Mouse (Mus musculus): ENCODE results near the gene Smpd1.

Smpd1 gene

GRCm38 (mm10) chr7:105554212-105554942, at the start of gene Smpd1:
Gene Smpd1, plus strand, starts transcription at chr7:105554360.
- peak; percentile 93 for ATAC-seq (ENCODE audit: insufficient number of reproducible peaks, low FRiP score, low TSS enrichment)

DNA sequence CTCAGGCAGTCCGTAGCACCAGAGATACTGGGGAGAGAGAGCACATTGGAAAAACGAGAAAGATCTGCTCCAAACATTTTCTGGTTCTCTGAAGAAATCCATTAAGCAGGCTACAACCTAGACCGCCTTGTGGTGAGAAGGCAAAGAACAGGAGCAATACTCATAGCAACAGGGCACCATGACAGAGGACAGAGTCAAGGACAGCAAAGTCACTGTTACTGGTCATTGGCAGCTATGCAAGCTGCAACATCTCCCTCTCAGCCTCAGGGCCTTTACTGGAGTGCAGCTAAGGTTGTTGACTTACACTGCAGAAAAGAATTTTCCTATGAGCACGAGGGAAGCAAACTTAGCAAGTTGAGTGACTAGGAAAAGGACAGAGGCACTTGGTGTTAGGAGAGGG, 46.9 kb upstream of the Smpd1 start:
- ATAC-seq (ENCODE audit: insufficient number of reproducible peaks, low FRiP score, low TSS enrichment), result no peak

DNA sequence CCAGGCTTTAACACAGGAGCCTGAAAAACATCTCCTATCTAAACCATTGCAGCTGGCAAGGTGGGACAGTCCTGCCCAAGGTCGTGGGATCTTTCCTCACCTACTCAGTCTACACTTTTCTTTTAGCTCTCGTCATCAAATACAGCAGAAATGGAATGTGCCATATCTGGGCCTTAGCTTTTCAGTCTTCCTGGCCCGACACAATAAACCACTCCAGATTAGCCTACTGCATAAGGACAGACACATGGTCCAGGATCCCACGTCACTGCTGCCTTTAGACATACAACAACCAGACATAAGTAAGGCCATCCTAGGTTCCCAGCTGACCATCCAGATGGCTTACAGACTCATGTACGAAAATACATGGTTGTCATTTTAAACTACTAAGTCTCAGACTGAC, 44.0 kb upstream of the Smpd1 start:
- ATAC-seq (ENCODE audit: insufficient number of reproducible peaks, low FRiP score, low TSS enrichment), result no peak

- no peak for ATAC-seq (ENCODE audit: insufficient number of reproducible peaks, low FRiP score, low TSS enrichment)
These were observed 40.3 kb upstream of the Smpd1 start for GRCm38 (mm10) chr7:105513845-105514291.

DNA sequence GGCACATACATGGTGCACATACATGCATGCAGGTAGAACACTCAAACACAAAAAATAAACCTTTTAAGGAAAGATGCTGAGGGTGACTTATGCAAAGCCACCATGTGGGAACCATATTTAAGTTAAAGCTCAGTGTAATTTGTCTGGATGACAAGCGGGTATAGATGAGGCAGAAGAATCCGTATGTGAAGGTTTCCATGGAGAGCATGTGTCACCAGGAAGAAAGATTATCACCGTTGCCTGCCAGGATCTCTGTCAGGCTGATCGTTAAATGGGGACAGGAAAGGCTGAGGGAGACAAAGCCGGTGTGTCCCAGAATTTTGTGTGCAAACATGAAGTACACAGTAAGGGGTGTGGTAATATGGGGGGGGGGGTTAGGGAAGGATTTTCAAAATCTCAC, 39.6 kb upstream of the Smpd1 start:
- no peak for ATAC-seq (ENCODE audit: insufficient number of reproducible peaks, low FRiP score, low TSS enrichment)

- peak; percentile 49; the same call in 1 of the 2 replicates for ATAC-seq (ENCODE audit: insufficient number of reproducible peaks, low FRiP score, low TSS enrichment)
These were observed 39.0 kb upstream of the Smpd1 start for GRCm38 (mm10) chr7:105515178-105515577.

DNA sequence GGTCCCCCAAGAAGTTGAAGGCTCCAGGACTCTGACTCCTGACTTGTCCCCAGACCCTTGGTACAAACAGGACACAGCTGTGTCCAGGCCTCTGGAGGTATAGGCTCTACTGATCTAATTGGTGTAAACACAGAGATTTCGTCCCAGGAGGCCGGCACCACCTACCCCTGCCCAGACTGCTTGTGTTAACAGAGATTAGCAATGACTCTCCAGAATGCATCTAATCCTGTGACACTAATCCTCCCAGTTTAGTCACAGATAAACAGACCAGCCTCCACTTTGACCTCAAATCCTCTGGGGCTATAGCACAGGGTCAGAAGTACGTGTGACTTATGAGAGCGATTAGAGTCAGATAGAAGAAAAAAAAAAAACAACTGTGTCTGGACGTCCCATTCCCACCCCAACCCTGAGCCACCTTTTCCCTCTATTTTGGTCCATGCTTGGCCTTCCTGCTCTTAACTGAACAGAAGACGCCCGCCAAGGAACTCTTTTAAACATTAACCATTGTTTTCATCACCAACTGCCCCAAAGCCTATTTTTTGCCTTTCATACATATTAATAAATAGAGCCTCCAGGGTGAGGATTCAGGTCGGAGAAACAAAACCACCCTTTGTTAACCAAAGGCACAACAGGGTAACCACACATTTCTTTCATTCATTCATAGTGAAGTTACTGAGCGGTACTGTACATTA, 37.3 kb upstream of the Smpd1 start:
- ATAC-seq (ENCODE audit: insufficient number of reproducible peaks, low FRiP score, low TSS enrichment), result no peak

DNA sequence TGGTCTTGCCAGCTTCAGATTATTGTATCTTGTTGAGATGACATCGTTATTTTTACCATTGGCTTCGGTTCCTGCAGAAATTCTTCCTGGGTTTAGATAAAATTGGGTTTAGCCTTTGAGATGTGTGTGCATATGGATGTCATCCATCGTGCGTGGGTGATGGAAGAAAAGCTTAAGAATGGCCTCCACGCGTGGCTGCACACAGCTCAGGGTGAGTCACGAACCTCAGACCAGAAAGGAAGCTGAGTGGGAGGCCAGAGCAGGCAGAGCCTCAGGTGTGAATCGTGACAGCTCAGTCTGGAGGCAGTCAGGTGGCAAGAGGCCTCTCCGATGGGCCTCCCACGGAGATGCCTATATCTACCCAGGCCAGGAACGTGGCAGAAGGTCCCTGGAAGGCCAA, 34.8 kb upstream of the Smpd1 start:
- ATAC-seq (ENCODE audit: insufficient number of reproducible peaks, low FRiP score, low TSS enrichment), result no peak

DNA sequence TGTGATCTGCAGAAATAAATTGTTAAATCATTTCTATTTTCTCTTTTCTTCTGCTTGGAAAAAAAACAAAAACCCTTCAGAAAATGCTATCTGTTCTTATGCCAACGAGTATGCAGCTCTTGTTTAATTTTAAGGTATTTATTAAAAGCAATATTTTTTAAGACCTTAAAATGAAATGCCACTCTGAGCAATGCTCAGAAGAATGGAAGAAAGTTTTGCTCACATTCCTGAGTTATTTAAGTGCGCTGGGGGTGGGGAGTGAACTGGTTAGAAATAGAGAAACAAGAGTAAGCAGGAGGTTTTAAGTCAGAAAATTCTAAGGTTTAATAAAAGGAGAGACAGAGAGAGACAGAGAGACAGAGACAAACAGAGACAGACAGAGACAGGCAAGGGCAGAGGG, 34.4 kb upstream of the Smpd1 start:
- ATAC-seq (ENCODE audit: insufficient number of reproducible peaks, low FRiP score, low TSS enrichment), result no peak

DNA sequence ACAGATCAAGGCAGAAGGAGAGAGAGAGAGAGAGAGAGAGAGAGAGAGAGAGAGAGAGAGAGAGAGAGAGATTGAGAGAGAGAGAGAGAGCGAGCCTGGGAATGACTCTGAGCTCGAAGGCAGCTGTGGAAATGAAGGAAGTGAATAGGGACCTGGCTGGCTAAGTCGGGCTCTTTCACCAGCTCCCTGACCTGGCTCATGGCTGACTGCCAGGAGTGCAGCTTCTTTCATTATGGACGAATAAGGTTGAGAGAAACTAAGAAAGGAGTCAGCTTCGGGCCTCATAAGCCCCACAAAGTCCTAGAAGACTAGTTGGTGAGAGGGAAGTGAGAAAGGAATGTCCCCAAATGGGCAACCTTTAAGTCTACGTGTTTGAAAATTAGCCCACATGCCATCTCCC, 34.0 kb upstream of the Smpd1 start:
- no peak for ATAC-seq (ENCODE audit: insufficient number of reproducible peaks, low FRiP score, low TSS enrichment)

DNA sequence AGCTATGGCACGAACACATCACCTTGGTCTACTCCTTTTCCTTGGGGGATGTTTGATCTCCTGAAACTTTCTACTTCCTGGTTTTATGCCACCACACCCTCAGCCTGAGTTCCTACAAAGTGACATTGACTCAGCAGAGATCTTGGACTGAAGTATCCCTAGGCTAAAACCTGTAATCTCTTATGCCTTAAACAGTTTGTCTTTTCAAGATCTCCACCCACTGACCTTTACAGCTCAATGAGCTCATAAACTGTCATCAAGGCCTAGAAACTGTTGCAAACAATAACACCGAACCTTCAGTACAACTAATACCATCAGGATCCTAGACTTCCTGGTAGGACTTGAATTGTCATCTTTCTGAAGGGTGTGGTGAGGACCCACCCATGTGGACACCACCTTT, 29.9 kb upstream of the Smpd1 start:
- no peak for ATAC-seq (ENCODE audit: insufficient number of reproducible peaks, low FRiP score, low TSS enrichment)

GRCm38 (mm10) chr7:105527306-105527937, 26.7 kb upstream of the Smpd1 start:
- ATAC-seq (ENCODE audit: insufficient number of reproducible peaks, low FRiP score, low TSS enrichment), result peak; percentile 56

- no peak for ATAC-seq (ENCODE audit: insufficient number of reproducible peaks, low FRiP score, low TSS enrichment)
These were observed 26.1 kb upstream of the Smpd1 start for GRCm38 (mm10) chr7:105528094-105528493.

DNA sequence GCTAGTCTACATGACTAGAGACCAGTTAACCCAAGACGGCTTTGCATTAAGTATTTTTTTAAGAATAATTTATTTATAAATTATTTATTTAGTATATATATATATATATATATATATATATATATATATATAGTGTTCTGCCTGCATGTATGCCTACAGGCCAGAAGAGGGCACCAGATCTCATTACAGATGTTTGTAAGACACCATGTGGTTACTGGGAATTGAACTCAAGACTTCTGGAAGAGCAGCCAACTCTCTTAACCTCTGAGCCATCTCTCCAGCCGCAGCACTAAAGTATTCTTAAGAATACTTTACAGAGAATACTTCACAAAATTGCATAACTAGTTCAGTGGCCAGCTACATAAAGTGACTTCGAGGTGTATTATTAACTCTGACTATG, 20.0 kb upstream of the Smpd1 start:
- ATAC-seq (ENCODE audit: insufficient number of reproducible peaks, low FRiP score, low TSS enrichment), result no peak

DNA sequence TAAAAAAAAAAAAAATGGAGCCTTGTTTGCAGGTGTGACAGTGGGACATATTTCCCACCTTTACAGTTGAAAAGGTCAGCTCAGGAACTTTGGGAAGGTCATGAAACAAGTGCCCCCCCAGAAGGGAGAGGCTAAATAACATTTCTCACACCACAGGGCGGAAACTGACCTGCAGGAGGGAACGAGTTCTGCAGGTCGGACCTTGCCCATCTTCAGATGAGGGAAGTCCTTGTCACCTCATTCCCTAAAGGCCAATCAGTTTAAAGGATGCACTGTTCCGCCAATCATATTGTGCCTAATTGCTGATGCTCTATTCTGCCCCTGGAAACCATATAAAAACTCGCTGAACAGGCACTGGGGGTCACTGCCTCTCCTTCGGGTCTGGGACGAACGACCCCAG, 8.2 kb upstream of the Smpd1 start:
- no peak for ATAC-seq (ENCODE audit: insufficient number of reproducible peaks, low FRiP score, low TSS enrichment)

GRCm38 (mm10) chr7:105547970-105548369, 6.2 kb upstream of the Smpd1 start:
- no peak for ATAC-seq (ENCODE audit: insufficient number of reproducible peaks, low FRiP score, low TSS enrichment)

DNA sequence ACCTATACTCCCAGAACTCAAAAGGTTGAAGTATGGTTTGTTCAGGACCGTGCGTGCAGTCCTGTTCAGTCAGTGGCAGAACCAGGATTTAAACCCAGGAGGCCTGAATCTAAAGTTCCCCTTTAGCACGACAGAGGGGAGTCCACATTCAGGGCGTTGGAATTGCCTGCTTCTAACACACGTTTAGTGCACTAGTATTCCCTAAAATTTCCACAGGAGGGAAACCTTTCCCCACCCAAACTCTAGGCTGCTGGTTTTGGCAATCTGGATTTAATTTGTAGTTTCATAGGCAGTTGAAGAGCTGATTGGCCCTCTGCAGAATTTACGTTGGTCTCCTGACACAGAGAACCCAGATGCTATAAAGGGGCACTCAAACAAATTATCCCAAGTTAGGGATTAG, 5.1 kb upstream of the Smpd1 start:
- ATAC-seq (ENCODE audit: insufficient number of reproducible peaks, low FRiP score, low TSS enrichment), result peak; percentile 18; the same call in 1 of the 2 replicates

DNA sequence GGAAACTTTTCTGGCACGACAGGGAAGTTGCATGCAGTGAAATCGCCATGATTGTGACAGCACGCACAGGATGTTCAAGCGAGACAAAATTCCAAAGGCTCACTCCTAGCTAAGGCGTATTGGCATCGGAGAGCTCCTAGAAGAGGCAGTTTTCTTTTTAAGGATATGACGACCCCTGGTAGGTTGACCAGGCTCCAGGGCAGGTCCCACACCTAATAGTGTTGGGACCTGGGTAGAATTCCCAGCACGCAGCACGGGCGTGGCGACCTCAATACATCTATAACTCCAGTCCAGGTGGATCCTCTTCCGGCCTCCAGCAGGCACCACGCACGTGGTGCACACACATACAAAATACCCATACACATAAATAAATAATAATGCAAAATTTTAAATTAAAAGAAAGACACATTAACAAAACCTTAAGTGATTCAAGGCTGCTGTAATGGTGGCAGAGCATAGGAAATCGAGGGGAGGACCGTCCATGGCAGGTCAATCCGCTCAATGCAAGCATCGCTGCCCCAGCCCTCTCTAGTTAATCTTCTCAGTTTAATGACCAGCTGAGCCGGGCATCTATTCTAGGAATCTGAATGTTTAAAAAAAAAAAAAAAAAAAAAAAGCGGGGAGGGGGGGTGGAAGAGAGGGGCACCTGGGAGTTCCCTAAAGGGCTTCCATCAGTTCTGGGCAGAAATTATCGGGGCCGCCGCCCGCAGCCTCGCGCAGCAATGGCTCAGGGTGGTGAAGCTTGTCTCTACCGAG, 526 bp upstream of the Smpd1 start:
- ATAC-seq (ENCODE audit: insufficient number of reproducible peaks, low FRiP score, low TSS enrichment), result no peak

DNA sequence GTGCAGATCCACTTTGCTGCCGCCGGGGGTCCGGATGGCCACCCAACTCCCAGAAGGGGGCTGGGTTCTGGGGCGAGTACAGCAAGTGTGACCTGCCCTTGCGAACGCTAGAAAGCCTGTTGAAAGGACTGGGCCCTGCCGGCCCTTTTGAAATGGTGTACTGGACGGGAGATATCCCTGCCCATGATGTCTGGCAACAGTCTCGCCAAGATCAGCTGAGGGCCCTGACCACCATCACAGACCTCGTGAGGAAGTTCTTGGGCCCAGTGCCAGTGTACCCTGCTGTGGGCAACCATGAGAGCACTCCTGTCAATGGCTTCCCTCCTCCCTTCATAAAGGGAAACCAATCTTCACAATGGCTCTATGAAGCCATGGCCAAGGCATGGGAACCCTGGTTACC, 1.4 kb downstream of the Smpd1 start:
- no peak for ATAC-seq (ENCODE audit: insufficient number of reproducible peaks, low FRiP score, low TSS enrichment)

DNA sequence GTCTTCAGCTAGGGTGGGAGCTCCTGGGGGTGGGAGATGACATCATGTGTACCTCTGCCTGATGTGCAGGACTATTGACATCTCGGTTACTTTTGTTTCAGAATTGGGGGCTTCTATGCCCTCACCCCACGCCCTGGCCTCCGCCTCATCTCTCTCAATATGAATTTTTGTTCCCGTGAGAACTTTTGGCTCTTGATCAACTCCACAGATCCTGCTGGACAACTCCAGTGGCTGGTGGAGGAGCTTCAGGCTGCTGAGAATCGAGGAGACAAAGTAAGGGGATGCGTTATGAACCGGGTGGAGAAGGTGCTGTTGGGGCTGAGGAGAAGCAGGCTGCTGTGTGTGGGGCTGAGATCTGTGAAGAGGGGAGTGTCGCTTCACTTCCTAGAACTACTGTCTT, 2.2 kb downstream of the Smpd1 start:
- ATAC-seq (ENCODE audit: insufficient number of reproducible peaks, low FRiP score, low TSS enrichment), result no peak

DNA sequence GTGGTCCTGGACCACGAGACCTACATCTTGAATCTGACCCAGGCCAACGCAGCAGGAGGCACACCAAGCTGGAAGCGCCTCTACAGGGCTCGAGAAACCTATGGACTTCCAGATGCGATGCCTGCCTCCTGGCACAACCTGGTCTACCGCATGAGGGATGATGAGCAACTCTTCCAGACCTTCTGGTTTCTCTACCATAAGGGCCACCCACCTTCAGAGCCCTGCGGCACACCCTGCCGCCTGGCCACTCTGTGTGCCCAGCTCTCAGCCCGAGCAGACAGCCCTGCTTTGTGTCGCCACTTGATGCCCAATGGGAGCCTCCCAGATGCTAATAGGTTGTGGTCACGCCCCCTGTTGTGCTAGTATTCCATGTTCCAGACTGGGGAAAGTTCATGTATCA, 3.5 kb downstream of the Smpd1 start:
- ATAC-seq (ENCODE audit: insufficient number of reproducible peaks, low FRiP score, low TSS enrichment), result no peak
